Mouse (Mus musculus) frontal cortex, postnatal 25 days (tissue): ENCODE measurements around the gene Crip3.

Experiments used
- DNase-seq, 2 experiments: peaks; one replicate each; pipeline ENCODE4 v3.0.0; 2022; ENCODE audit warnings: low spot score in 2 of 2

The Crip3 gene

GRCm38 (mm10) chr17:46455110-46455691 is 26.5 kb downstream of the Crip3 start:
- no peak for DNase-seq

- DNase-seq, result no peak
Measured at GRCm38 (mm10) chr17:46457791-46458190, 29.1 kb downstream of the Crip3 start.

- DNase-seq, result no peak
Measured at GRCm38 (mm10) chr17:46458439-46458838, 29.7 kb downstream of the Crip3 start.

GRCm38 (mm10) chr17:46460673-46461072 is 31.9 kb downstream of the Crip3 start:
- DNase-seq, result no peak

GRCm38 (mm10) chr17:46461347-46461746 is 32.6 kb downstream of the Crip3 start:
- DNase-seq, result no peak

GRCm38 (mm10) chr17:46462226-46462625 is 33.5 kb downstream of the Crip3 start:
- no peak for DNase-seq

GRCm38 (mm10) chr17:46467830-46468229 is 39.1 kb downstream of the Crip3 start:
- DNase-seq, result no peak

GRCm38 (mm10) chr17:46476601-46477000 is 47.9 kb downstream of the Crip3 start:
- no peak for DNase-seq

GRCm38 (mm10) chr17:46477286-46477685 is 48.6 kb downstream of the Crip3 start:
- no peak for DNase-seq
